Mouse (Mus musculus): ENCODE data around the gene Slc38a7. TPM values are rescaled to one million over a fixed set of nuclear protein-coding genes. Genes with fewer than 3 reads are reported as not detected.
"Not testable (repeated sequence)": the region's sequence is repeated elsewhere in the genome, so short reads cannot be mapped to it uniquely, and the experiment has no call there.

The Slc38a7 gene
- polyA plus RNA-seq, 1 experiment, result 26.2 TPM

DNA sequence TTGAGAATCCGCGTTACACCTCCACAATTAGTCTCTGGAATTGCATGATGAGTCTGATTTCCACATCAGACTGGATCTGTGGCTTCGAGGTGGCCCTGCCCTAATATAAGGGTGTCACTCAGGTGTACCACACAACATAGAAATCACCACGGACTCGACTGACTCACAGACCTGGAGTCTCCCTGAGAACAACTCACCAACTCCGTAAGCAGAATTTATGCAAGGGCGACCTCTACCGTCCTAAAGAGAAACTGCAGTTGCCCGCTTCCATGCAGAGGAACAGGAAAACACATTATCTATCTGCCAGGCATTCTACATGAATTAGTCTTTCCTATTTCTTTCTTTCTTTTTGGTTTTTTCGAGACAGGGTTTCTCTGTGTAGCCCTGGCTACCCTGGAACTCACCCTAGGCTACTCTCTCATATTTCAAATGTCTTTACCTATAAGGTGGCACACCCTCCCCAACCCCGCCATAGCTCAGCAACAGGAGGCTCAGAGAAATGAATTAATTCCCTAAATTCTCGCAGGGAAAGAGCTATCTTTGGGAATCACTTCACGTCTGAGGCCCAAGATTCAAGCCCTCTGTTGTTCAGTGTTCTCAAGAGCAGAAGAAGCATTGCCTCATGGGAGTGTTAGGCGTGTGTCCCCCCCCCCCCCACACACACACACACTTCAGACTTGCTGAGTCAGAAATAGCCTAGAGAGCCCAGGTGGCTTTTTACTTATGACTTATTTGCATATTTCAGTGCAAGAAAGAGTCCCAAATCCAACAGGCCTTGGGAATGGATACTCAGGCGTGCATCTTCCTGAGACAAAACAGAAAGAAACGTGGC is 20.5 kb downstream of the Slc38a7 start:
- H3K36me3 ChIP-seq (ENCODE audit: control insufficient read depth, insufficient read depth), result peaks cover 3% of the 10 kb centered on the region
- peaks cover 4% of the 10 kb centered on the region for H3K27me3 ChIP-seq (ENCODE audit: control insufficient read depth, insufficient read depth, insufficient read length)
- TF ChIP-seq CTCF (IDR thresholded peaks at IDR 0.05; ENCODE audit: control insufficient read depth, insufficient read depth, insufficient read length) (peak; percentile 52), CEBPB (IDR thresholded peaks at IDR 0.05; ENCODE audit: low read depth) (no peak)
- H3K4me3 ChIP-seq (ENCODE audit: insufficient read depth, poor library complexity, severe bottlenecking), result no peak overlapping the region
- no peak overlapping the region for H3ac ChIP-seq (ENCODE audit: control insufficient read depth, insufficient read length, low read depth)
- no peaks in the 10 kb centered on the region for H3K79me3 ChIP-seq (ENCODE audit: low read depth)
- H3K79me2 ChIP-seq (ENCODE audit: control insufficient read depth, insufficient read depth), result no peaks in the 10 kb centered on the region

DNA sequence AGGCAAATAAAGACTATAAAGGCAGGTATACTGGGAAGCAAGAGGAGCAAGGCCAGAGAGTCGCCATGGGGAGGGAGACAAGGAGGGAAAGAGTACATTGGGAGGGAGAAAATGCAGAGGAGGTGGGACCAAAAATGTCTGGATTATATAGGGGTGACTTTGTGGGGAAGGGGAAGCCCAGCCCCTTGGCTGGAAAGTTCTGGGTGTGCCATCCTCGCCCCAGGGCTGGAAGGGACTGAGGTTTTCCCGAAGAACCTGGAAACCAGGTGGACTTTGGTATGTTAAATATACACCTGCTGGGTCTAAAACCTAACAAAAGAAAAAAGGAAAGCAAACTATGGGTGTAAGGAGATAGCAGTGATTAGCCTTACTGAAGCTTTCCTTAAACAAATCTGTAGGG is 23.2 kb downstream of the Slc38a7 start:
- H3K27me3 ChIP-seq (ENCODE audit: control insufficient read depth, insufficient read depth, insufficient read length), result peaks cover 4% of the 10 kb centered on the region
- H3K4me3 ChIP-seq (ENCODE audit: insufficient read depth, poor library complexity, severe bottlenecking), result no peak overlapping the region
- no peaks in the 10 kb centered on the region for H3K79me3 ChIP-seq (ENCODE audit: low read depth)
- no peaks in the 10 kb centered on the region for H3K79me2 ChIP-seq (ENCODE audit: control insufficient read depth, insufficient read depth)
- H3ac ChIP-seq (ENCODE audit: control insufficient read depth, insufficient read length, low read depth), result no peak overlapping the region
- TF ChIP-seq CEBPB (IDR thresholded peaks at IDR 0.05; ENCODE audit: low read depth), result no peak
- TF ChIP-seq MYOD1 (IDR thresholded peaks at IDR 0.05; ENCODE audit: control insufficient read depth, insufficient read length, low read depth), result no peak
- no peak for TF ChIP-seq USF1 (IDR thresholded peaks at IDR 0.05; ENCODE audit: low read depth)
- no peak for TF ChIP-seq FOSL1 (IDR thresholded peaks at IDR 0.05; ENCODE audit: insufficient read depth, low read length, poor library complexity, severe bottlenecking)
- TF ChIP-seq MYOG (IDR thresholded peaks at IDR 0.05; ENCODE audit: control insufficient read depth, extremely low read depth, insufficient read length), result no peak
- TF ChIP-seq MAX (IDR thresholded peaks at IDR 0.05), result no peak
- no peak for TF ChIP-seq CTCF (IDR thresholded peaks at IDR 0.05; ENCODE audit: control insufficient read depth, insufficient read depth, insufficient read length)
- no peaks in the 10 kb centered on the region for H3K36me3 ChIP-seq (ENCODE audit: control insufficient read depth, insufficient read depth)

GRCm38 (mm10) chr8:95825162-95825561 is 28.2 kb downstream of the Slc38a7 start, which contains the start of gene Sap18b:
Sap18b (plus strand) TSS chr8:95825346.
- H3K27me3 ChIP-seq (ENCODE audit: control insufficient read depth, insufficient read depth, insufficient read length); H3K36me3 ChIP-seq (ENCODE audit: control insufficient read depth, insufficient read depth); H3K4me3 ChIP-seq (ENCODE audit: insufficient read depth, poor library complexity, severe bottlenecking); H3ac ChIP-seq (ENCODE audit: control insufficient read depth, insufficient read length, low read depth); H3K79me3 ChIP-seq (ENCODE audit: low read depth); H3K79me2 ChIP-seq (ENCODE audit: control insufficient read depth, insufficient read depth): not testable (repeated sequence)

DNA sequence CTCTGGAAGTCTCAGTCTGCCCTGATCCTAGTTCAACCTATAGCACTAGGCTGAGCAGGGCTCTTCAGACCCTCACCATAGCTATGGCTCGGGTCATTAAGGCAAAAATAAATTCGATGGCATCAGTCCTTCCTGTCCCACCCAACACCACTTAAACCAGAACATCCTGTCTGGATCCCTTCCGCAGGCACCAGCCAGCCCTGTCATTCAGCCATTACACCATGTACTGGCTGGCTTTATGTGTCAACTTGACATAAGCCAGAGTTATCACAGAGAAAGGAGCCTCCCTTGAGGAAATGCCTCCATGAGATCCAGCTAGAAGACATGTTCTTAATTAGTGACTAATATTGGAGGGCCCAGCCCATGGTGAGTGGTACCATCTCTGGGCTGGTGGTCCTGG is 30.6 kb downstream of the Slc38a7 start:
- no peak for TF ChIP-seq MAX (IDR thresholded peaks at IDR 0.05)
- no peak for TF ChIP-seq CTCF (IDR thresholded peaks at IDR 0.05; ENCODE audit: control insufficient read depth, insufficient read depth, insufficient read length)
- no peak for TF ChIP-seq CEBPB (IDR thresholded peaks at IDR 0.05; ENCODE audit: low read depth)
- TF ChIP-seq MYOD1 (IDR thresholded peaks at IDR 0.05; ENCODE audit: control insufficient read depth, insufficient read length, low read depth), result no peak
- H3K79me2 ChIP-seq (ENCODE audit: control insufficient read depth, insufficient read depth), result no peaks in the 10 kb centered on the region
- no peak overlapping the region for H3K4me3 ChIP-seq (ENCODE audit: insufficient read depth, poor library complexity, severe bottlenecking)
- no peaks in the 10 kb centered on the region for H3K36me3 ChIP-seq (ENCODE audit: control insufficient read depth, insufficient read depth)
- no peaks in the 10 kb centered on the region for H3K27me3 ChIP-seq (ENCODE audit: control insufficient read depth, insufficient read depth, insufficient read length)
- H3K79me3 ChIP-seq (ENCODE audit: low read depth), result no peaks in the 10 kb centered on the region
- no peak overlapping the region for H3ac ChIP-seq (ENCODE audit: control insufficient read depth, insufficient read length, low read depth)

GRCm38 (mm10) chr8:95822096-95822495 is 31.2 kb downstream of the Slc38a7 start:
- TF ChIP-seq MYOG (IDR thresholded peaks at IDR 0.05; ENCODE audit: control insufficient read depth, extremely low read depth, insufficient read length) (no peak), CTCF (IDR thresholded peaks at IDR 0.05; ENCODE audit: control insufficient read depth, insufficient read depth, insufficient read length) (no peak), MAX (IDR thresholded peaks at IDR 0.05) (no peak)
- Histone ChIP-seq H3K79me2 (ENCODE audit: control insufficient read depth, insufficient read depth) (no peaks in the 10 kb centered on the region), H3K79me3 (ENCODE audit: low read depth) (no peaks in the 10 kb centered on the region), H3K27me3 (ENCODE audit: control insufficient read depth, insufficient read depth, insufficient read length) (no peaks in the 10 kb centered on the region), H3ac (ENCODE audit: control insufficient read depth, insufficient read length, low read depth) (no peak overlapping the region), H3K36me3 (ENCODE audit: control insufficient read depth, insufficient read depth) (no peaks in the 10 kb centered on the region), H3K4me3 (ENCODE audit: insufficient read depth, poor library complexity, severe bottlenecking) (no peak overlapping the region)

- TF ChIP-seq CEBPB (IDR thresholded peaks at IDR 0.05; ENCODE audit: low read depth) (no peak), MYOD1 (IDR thresholded peaks at IDR 0.05; ENCODE audit: control insufficient read depth, insufficient read length, low read depth) (no peak), CTCF (IDR thresholded peaks at IDR 0.05; ENCODE audit: control insufficient read depth, insufficient read depth, insufficient read length) (no peak), FOSL1 (IDR thresholded peaks at IDR 0.05; ENCODE audit: insufficient read depth, low read length, poor library complexity, severe bottlenecking) (no peak), MAX (IDR thresholded peaks at IDR 0.05) (no peak), MYOG (IDR thresholded peaks at IDR 0.05; ENCODE audit: control insufficient read depth, extremely low read depth, insufficient read length) (no peak), USF1 (IDR thresholded peaks at IDR 0.05; ENCODE audit: low read depth) (no peak)
- Histone ChIP-seq H3K36me3 (ENCODE audit: control insufficient read depth, insufficient read depth) (no peaks in the 10 kb centered on the region), H3K27me3 (ENCODE audit: control insufficient read depth, insufficient read depth, insufficient read length) (no peaks in the 10 kb centered on the region), H3K79me2 (ENCODE audit: control insufficient read depth, insufficient read depth) (no peaks in the 10 kb centered on the region), H3K4me3 (ENCODE audit: insufficient read depth, poor library complexity, severe bottlenecking) (no peak overlapping the region), H3K79me3 (ENCODE audit: low read depth) (no peaks in the 10 kb centered on the region), H3ac (ENCODE audit: control insufficient read depth, insufficient read length, low read depth) (no peak overlapping the region)
Observed at GRCm38 (mm10) chr8:95821266-95821665, 32.1 kb downstream of the Slc38a7 start.
